Mouse (Mus musculus): ENCODE measurements around the gene Gm14305.
"Not testable (repeated sequence)": the region's sequence is repeated elsewhere in the genome, so short reads cannot be mapped to it uniquely, and the experiment has no call there.

The Gm14305 gene

GRCm38 (mm10) chr2:176708051-176708450 lies at the start of gene Gm14305:
Gene Gm14305 (plus strand): TSS chr2:176708328.
- DNase-seq (ENCODE audit: low spot score in 2 of 2), result peak; percentile 0 to 1

- not testable (repeated sequence) for DNase-seq (ENCODE audit: low spot score in 2 of 2)
These were observed 37.9 kb upstream of the Gm14305 start, which contains the start of gene Zfp973 for GRCm38 (mm10) chr2:176670222-176670621. Gene Zfp973 (plus strand): TSS chr2:176670522.
